Mouse (Mus musculus): Measurements from ENCODE around the gene Zfp282.

- TF ChIP-seq CTCF (conservative IDR thresholded peaks at IDR 0.05; ENCODE audit: low read length) (no peak), NANOG (IDR thresholded peaks at IDR 0.05; ENCODE audit: borderline replicate concordance, low read length) (no peak), POU5F1 (IDR thresholded peaks at IDR 0.05; ENCODE audit: borderline replicate concordance, low read length) (no peak)
Measured at GRCm38 (mm10) chr6:47879049-47879716, 2.2 kb downstream of the Zfp282 start.

Data from E14TG2a.4 (cell line).